Mouse (Mus musculus) E14TG2a.4 (cell line): Measurements from ENCODE around the gene Pip4p1.
"Not testable (repeated sequence)": the region's sequence is repeated elsewhere in the genome, so short reads cannot be mapped to it uniquely, and the experiment has no call there.

Experiments used
- H3K27me3 ChIP-seq: 2 replicates; pipeline ENCODE4 v1.6.1; 2014; ENCODE audit warnings: low read length, control low read depth; ENCODE audit not compliant: insufficient read depth
- H3K36me3 ChIP-seq: 2 replicates; pipeline ENCODE4 v1.6.1; 2014; ENCODE audit warnings: low read length, control low read depth; ENCODE audit not compliant: insufficient read depth
- H3K4me1 ChIP-seq: replicated peaks from 2 replicates; pipeline ENCODE4 v1.6.1; 2014; ENCODE audit warnings: low read depth, low read length, control low read depth
- H3K4me3 ChIP-seq: replicated peaks from 2 replicates; pipeline ENCODE4 v1.5.1; 2014; ENCODE audit warnings: mild to moderate bottlenecking, low read length
- H3K9me3 ChIP-seq: 2 replicates; pipeline ENCODE4 v1.6.1; 2014; ENCODE audit warnings: low read length, control low read depth
- CTCF ChIP-seq: conservative IDR thresholded peaks from 2 replicates; pipeline ENCODE4 v1.5.1; 2014; ENCODE audit warnings: low read length
- NANOG ChIP-seq: IDR thresholded peaks from 2 replicates; pipeline ENCODE4 v1.6.1; 2014; ENCODE audit warnings: borderline replicate concordance, low read length, mixed read lengths
- POU5F1 ChIP-seq: IDR thresholded peaks from 2 replicates; pipeline ENCODE4 v1.6.1; 2014; ENCODE audit warnings: low read length, borderline replicate concordance

The Pip4p1 gene

DNA sequence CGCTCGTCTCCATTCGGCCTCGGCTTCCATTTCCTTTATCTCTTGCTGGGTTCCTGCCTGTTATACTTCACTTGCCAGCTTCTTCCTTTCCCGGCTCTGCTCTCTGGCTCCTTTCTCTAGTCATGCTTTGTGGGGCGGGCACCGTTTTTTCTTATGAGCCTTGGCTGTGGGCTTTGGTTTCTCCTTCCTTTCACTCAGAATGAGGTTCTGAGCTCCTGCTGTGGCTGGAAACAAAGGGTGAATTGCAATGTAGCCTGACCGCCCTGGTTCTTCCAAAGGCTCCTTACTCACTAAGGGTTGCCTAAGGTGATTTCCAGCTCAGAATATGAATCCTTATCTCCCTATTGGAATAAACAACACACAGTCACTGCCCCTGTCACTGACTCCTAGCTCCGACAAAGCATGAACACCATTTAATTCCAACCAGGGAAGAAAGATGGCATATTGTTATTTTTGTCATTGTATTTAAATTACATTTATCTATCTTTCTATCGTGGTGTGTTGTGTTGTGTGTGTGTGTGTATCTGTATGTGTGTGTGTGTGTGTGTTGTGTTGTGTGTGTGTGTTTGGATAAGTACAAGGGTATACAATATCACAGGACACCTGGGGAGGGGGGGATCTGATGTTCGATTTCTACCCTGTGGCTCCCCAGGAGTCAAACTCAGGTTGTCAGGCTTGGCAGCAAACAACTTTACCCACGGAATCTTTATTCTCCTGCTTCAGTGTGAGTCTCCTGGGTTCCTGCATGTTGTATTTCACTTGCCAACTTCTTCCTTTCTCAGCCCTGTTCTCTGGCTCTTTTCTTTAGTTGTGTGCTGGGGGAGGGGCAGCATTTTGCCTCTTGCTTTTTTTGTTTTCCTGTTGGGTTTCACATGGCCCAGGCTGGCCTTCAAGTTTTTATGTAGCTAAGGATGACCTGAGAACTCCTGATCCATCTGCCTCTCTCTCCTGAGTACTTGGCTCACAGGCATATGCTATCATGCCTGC lies 39.2 kb upstream of the Pip4p1 start:
- H3K36me3 ChIP-seq: no peaks in the 10 kb centered on the region
- H3K4me1 ChIP-seq: peaks cover 42% of the 10 kb centered on the region
- no peak overlapping the region for H3K4me3 ChIP-seq
- peaks cover 22% of the 10 kb centered on the region for H3K9me3 ChIP-seq
- no peaks in the 10 kb centered on the region for H3K27me3 ChIP-seq
- TF ChIP-seq NANOG (0 out of 2 replicates have a peak, but pooled peaks have one; percentile 20), POU5F1 (no peak)

DNA sequence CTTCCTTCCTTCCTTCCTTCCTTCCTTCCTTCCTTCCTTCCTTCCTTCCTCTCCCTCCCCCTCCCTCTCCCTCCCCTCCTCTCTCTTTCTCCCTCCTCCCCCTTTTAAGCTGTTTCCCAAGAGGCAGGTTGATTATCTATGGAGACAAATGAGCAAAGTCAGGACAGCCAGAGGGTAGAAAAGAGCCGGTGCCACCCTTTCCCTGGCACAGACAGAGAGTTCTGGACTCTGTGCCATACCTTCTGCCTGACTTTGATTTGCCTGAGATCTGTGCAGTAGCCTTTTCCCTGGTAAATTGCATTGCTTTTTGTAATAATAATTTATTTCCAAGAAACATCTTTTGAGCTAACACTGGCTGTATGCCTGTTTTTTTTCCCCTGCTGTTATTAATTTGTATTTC lies 38.4 kb upstream of the Pip4p1 start:
- Histone ChIP-seq H3K4me3 (no peak overlapping the region), H3K27me3 (no peaks in the 10 kb centered on the region), H3K9me3 (peaks cover 22% of the 10 kb centered on the region), H3K36me3 (peaks cover 1% of the 10 kb centered on the region), H3K4me1 (peaks cover 42% of the 10 kb centered on the region)
- TF ChIP-seq CTCF: no peak
- no peak for TF ChIP-seq POU5F1
- no peak for TF ChIP-seq NANOG

DNA sequence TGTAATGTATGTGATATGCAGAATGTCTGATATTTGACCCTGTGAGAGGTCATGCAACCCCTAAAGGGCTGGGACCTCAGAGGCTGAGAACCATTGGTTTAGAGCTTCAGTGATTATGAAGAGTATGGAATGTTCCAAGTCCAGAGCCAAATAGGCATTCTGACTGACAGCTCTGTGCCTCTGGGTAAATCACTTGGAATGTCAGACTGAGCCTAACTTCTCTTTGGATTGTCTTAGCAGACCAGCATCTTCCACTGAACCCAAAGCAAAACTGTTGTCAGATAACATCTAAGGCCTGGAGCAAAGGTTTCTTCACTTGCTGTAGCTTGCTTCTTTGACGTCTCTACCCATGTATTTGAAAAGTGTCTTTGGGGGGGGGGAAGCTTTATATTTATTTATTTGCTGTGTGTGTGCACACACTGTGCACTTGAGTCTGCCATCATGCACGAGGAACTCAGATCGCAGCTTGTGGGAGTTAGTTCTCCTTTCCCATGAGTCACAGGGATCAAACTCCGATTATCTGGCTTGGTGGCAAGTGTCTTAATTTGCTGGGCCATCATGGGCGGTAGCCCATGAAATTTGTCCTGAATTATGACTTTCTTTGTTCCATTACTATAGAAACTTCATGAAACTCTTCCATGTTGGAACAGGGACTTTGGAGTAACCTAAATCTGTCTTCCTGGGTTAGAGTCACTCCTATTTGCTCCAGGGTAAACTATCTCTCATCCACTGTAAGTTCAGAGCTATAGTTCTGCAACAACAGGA lies 37.7 kb upstream of the Pip4p1 start:
- Histone ChIP-seq H3K4me1 (peaks cover 42% of the 10 kb centered on the region), H3K36me3 (peaks cover 6% of the 10 kb centered on the region), H3K9me3 (peaks cover 25% of the 10 kb centered on the region), H3K4me3 (no peak overlapping the region), H3K27me3 (no peaks in the 10 kb centered on the region)
- TF ChIP-seq POU5F1: no peak

DNA sequence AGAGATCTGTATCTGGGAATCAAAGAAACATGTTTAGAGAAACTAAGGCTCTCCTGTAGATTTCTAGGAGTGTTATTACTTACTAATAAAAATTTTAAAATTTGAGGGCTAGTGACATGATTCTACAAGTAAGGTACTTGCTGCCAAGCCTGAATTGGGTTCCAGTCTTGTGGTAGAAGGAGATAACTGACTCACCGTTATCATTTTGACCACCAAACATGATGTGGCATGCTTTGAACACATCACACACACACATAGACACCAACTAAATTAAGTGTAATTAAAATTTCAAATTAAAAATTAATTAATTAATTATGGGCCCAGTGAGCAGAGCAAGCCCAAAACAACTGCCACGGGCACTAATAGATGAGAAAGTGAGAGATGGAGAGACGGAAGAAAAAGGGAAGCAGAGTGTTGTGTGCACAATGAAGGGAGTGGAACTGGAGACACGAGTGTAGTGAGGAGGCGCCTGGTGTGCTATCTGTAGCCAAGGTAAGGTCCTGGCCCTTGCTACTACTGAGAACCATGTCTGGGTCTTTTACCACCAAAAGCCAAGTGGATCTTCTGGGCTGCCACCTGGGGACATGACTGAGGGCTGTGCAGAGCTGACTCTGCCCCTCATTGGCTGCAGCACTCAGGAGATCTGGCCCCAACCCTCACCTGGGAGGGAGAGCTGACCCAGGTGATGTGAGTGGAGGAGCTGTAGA lies 27.8 kb upstream of the Pip4p1 start:
- not testable (repeated sequence) for H3K27me3 ChIP-seq, H3K4me1 ChIP-seq, H3K36me3 ChIP-seq, H3K4me3 ChIP-seq
- H3K9me3 ChIP-seq: peaks cover 12% of the 10 kb centered on the region

DNA sequence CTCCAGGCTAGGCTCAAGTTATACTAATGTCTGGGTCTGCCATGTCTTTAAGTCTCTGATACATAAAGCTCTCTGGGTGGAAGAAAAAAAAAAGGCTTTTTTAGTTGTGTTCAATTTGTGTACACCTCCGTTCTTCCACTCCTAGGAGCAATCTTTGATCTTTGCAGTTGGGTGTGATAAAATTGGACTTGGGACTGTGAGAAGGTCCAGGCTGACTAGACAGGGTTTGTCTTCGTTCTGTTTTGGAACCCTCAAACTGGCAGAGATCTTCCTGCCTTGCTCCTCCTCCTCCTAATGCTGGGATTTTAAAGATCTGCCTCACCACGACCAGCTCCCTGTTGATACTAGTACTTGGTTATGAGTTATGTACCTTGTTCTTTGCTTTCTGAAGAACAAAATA lies 26.5 kb upstream of the Pip4p1 start:
- H3K4me3 ChIP-seq: 0 out of 2 replicates have a peak overlapping the region, but pooled peaks have one; percentile 52

DNA sequence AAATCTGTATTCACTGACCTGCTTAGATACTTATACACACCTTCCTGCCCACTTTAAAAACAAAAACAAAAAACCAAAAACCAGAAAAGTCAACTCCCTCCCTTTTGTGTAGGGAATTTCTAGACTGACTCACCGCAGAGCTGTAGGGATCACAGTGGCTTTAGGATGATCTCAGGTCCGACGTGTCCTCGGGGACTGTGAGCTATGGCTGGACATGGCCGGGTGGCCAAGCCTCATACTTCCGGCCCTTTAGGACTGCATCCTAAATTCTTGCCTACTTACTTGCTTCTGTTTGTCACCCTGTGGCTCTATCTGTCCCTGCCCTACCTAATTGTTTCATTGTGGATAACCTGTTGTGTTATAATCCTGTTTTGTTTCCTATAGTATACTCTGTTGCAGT lies 26.1 kb upstream of the Pip4p1 start:
- Histone ChIP-seq H3K9me3 (peaks cover 12% of the 10 kb centered on the region), H3K4me3 (peak overlapping the region; percentile 52; the same call in 1 of the 2 replicates)
- not testable (repeated sequence) for H3K27me3 ChIP-seq, H3K36me3 ChIP-seq, H3K4me1 ChIP-seq

More for the DNA sequence above, 26.5 kb upstream of the Pip4p1 start:
- not testable (repeated sequence) for H3K36me3 ChIP-seq, H3K4me1 ChIP-seq, H3K27me3 ChIP-seq
- peaks cover 12% of the 10 kb centered on the region for H3K9me3 ChIP-seq

DNA sequence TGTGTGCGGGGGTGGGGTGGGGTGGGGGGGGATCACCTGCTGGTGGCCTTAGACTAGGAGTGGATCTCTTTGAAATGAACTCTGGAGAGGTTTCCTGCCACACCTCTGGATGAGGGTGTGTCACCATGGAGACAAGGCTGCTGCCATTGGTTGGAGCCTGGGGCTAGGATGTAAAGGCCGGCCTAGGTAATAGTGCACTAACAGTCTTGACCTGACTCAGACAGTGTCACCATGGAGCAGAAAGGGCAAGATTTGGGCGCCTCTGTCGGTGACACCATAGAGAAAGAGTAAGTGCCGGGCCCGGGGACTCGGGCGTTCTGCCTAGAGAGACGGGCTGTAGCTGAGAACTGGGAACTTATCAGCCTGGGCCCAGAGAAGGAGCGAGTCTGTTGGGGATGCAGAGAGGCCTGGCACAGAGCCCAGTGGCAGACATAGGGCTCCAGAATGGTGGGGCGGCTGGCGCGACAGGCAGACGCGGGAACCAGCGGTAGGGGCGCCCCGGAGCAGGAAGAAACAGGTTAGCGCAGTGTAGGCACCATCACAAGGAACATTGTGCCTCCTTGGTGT lies 25.4 kb upstream of the Pip4p1 start, which contains the start of gene Pnp2:
Gene Pnp2, plus strand, starts transcription at position 51 of the 567 bp plus-strand sequence.
- H3K36me3 ChIP-seq: peaks cover 16% of the 10 kb centered on the region
- H3K4me1 ChIP-seq, H3K27me3 ChIP-seq: not testable (repeated sequence)
- H3K4me3 ChIP-seq: peak within 1 kb of the TSS; percentile 52; the same call in 1 of the 2 replicates
- peaks cover 17% of the 10 kb centered on the region for H3K9me3 ChIP-seq

DNA sequence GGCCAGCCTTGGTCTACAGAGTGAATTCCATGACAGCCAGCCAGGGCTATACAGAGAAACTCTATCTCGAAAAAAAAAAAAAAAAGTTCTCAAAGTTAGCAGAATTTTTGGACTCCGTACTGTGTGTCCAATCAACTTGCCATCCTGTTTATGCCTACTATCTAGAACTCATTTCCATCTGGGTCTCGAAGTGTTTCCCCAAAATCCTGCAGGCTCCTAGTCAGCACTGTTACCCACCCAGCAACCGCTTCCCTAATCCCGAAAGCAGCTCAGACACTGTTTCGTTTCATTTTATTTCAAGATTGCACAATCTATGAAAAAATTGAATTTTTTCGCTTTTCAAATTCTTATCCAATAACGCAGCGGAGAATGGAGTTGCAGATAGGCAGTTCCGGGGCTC lies 24.8 kb upstream of the Pip4p1 start:
- TF ChIP-seq NANOG: no peak
- TF ChIP-seq CTCF: no peak
- TF ChIP-seq POU5F1: no peak
- peaks cover 16% of the 10 kb centered on the region for H3K9me3 ChIP-seq
- no peaks in the 10 kb centered on the region for H3K4me1 ChIP-seq
- no peak overlapping the region for H3K4me3 ChIP-seq
- H3K27me3 ChIP-seq: no peaks in the 10 kb centered on the region
- peaks cover 19% of the 10 kb centered on the region for H3K36me3 ChIP-seq

DNA sequence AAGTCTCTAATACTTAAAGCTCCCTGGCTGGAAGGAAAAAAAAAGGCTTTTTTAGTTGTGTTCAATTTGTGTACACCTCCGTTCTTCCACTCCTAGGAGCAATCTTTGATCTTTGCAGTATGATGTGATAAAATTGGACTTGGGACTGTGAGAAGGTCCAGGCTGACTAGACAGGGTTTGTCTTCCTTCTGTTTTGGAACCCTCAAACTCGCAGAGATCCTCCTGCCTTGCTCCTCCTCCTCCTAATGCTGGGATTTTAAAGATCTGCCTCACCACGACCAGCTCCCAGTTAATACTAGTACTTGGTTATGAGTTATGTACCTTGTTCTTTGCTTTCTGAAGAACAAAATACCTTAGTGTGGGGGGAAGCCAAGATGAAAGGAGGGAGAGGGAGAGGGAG lies 14.9 kb upstream of the Pip4p1 start:
- peak overlapping the region; percentile 79 for H3K4me3 ChIP-seq
- not testable (repeated sequence) for H3K27me3 ChIP-seq, H3K4me1 ChIP-seq, H3K9me3 ChIP-seq, H3K36me3 ChIP-seq

DNA sequence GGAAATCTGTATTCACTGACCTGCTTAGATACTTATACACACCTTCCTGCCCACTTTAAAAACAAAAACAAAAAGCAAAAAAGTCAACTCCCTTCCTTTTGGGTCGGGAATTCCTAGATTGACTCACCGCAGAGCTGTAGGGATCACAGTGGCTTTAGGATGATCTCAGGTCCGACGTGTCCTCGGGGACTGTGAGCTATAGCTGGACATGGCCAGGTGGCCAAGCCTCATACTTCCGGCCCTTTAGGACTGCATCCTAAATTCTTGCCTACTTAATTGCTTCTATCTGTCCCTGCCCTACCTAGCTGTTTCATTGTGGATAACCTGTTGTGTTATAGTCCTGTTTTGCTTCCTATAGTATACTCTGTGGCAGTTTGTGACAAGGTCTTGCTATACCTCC lies 14.4 kb upstream of the Pip4p1 start:
- H3K36me3 ChIP-seq, H3K4me1 ChIP-seq, H3K27me3 ChIP-seq, H3K9me3 ChIP-seq: not testable (repeated sequence)
- H3K4me3 ChIP-seq: peak overlapping the region; percentile 79

DNA sequence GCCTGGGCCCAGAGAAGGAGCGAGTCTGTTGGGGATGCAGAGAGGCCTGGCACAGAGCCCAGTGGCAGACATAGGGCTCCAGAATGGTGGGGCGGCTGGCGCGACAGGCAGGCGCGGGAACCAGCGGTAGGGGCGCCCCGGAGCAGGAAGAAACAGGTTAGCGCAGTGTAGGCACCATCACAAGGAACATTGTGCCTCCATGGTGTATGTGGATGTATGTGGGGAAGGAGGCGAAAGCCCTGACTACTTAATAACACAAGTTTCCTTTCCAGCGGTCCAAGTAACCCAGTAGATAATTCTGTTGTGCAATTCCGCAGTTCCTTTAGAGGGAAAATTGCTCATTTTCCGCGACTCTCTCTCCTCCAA lies 14.0 kb upstream of the Pip4p1 start:
- not testable (repeated sequence) for H3K36me3 ChIP-seq, H3K4me1 ChIP-seq, H3K9me3 ChIP-seq, H3K27me3 ChIP-seq
- H3K4me3 ChIP-seq: peak overlapping the region; percentile 79
